Mouse (Mus musculus) heart, embryonic 14.5 days (tissue): Measurements from ENCODE around the gene Mdm4. TPM values are rescaled to one million over a fixed set of nuclear protein-coding genes. Genes with fewer than 3 reads are reported as not detected.

Source experiments
- ATAC-seq: fragments of 200-750 bp; cut with Nextera tagmentation; 2 replicates; pipeline ENCODE4 v1.8.0; 2017; ENCODE audit warnings: low read depth, moderate TSS enrichment; ENCODE audit not compliant: insufficient number of reproducible peaks, insufficient read depth, low FRiP score
- H3K27ac ChIP-seq, 2 experiments: fragments of 200-500 bp in 1 of 2; fragments of 300-500 bp in 1 of 2; sonication (generic) in 1 of 2; replicated peaks in 1 of 2; 2 replicates each; pipeline ENCODE4 v1.5.1; 2012 to 2014; ENCODE audit warnings: low read depth in 2 of 2, low read length in 2 of 2, control low read depth in 1 of 2, mild to moderate bottlenecking in 1 of 2, mixed read lengths in 1 of 2; ENCODE audit not compliant: control insufficient read depth in 1 of 2, insufficient read depth in 1 of 2
- H3K27me3 ChIP-seq: fragments of 300-500 bp; sonication (generic); 2 replicates; pipeline ENCODE4 v1.6.1; 2014; ENCODE audit warnings: mild to moderate bottlenecking, low read length, control low read depth; ENCODE audit not compliant: control insufficient read depth, insufficient read depth
- H3K36me3 ChIP-seq: fragments of 300-500 bp; sonication (generic); 2 replicates; pipeline ENCODE4 v1.6.1; 2014; ENCODE audit warnings: mild to moderate bottlenecking, control low read depth, low read length, mixed read lengths; ENCODE audit not compliant: control insufficient read depth, insufficient read depth
- H3K4me1 ChIP-seq, 2 experiments: fragments of 200-500 bp in 1 of 2; fragments of 300-500 bp in 1 of 2; sonication (generic) in 1 of 2; 2 replicates each; pipeline ENCODE4 v1.6.1; 2012 to 2014; ENCODE audit warnings: low read length in 2 of 2, control low read depth in 1 of 2, mixed read lengths in 1 of 2; ENCODE audit not compliant: control insufficient read depth in 2 of 2, insufficient read depth in 2 of 2
- H3K4me2 ChIP-seq: fragments of 300-500 bp; sonication (generic); 2 replicates; pipeline ENCODE4 v1.6.1; 2014; ENCODE audit warnings: mild to moderate bottlenecking, low read length
- H3K4me3 ChIP-seq, 2 experiments: fragments of 200-500 bp in 1 of 2; fragments of 300-500 bp in 1 of 2; sonication (generic) in 1 of 2; 2 replicates each; pipeline ENCODE4 v1.5.1; 2012 to 2014; ENCODE audit warnings: low read length in 2 of 2, mild to moderate bottlenecking in 2 of 2, control low read depth in 1 of 2, low read depth in 1 of 2, moderate library complexity in 1 of 2; ENCODE audit not compliant: control insufficient read depth in 1 of 2, insufficient read depth in 1 of 2
- H3K9ac ChIP-seq: fragments of 300-500 bp; sonication (generic); 2 replicates; pipeline ENCODE4 v1.6.1; 2014; ENCODE audit warnings: mild to moderate bottlenecking, low read length
- H3K9me3 ChIP-seq: fragments of 300-500 bp; sonication (generic); 2 replicates; pipeline ENCODE4 v1.6.1; 2016; ENCODE audit warnings: low read length, control low read depth; ENCODE audit not compliant: control insufficient read depth
- WGBS: fragments of 180-500 bp; shearing (Covaris S2); extraction: QIAGEN DNeasy Blood & Tissue Kit; methylation state at CpG from one replicate; pipeline ENCODE4 v1.1.7; 2014; 5-methylcytosine and 5-hydroxymethylcytosine counted together
- polyA plus RNA-seq: library from polyadenylated mRNA; unstranded; fragments of >200 nt; fragmentation: Nextera tagmentation; extraction: Ambion mirVana; gene quantifications from 2 replicates; pipeline ENCODE4 v1.2.1, GENCODE M21; 2014

The Mdm4 gene
- polyA plus RNA-seq, 1 experiment from 2014 or later = 38.2 TPM

DNA sequence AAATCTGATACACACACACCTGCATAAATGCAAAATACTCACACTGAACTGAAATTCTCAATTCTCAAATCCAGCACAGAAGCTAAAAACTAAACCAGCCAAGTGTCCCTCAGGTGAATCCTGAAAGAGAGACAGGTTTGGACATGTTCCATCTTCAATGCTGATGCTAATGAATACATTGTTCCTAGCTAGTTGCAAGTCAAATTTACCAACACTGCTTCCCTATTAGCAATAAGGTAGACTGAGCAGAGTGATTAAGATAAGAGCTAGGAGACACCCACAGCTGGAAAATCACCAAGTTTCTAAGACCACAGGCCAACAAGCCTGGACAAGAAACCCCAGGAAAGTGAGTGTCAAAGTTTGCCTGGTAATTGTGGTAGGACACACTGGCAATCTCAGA lies 11.0 kb downstream of the Mdm4 start:
- H3K4me1 ChIP-seq = peaks cover under 1 to 4% of the 10 kb centered on the region in 2 experiments; a peak in 2 of 4 replicates
- ATAC-seq = no peak
- H3K9ac ChIP-seq = no peak overlapping the region
- no peaks in the 10 kb centered on the region for H3K9me3 ChIP-seq
- no peak overlapping the region for H3K4me2 ChIP-seq
- H3K4me3 ChIP-seq = no peak overlapping the region
- H3K27me3 ChIP-seq = no peaks in the 10 kb centered on the region
- peaks cover 49% of the 10 kb centered on the region for H3K36me3 ChIP-seq
- H3K27ac ChIP-seq = no peak overlapping the region

DNA sequence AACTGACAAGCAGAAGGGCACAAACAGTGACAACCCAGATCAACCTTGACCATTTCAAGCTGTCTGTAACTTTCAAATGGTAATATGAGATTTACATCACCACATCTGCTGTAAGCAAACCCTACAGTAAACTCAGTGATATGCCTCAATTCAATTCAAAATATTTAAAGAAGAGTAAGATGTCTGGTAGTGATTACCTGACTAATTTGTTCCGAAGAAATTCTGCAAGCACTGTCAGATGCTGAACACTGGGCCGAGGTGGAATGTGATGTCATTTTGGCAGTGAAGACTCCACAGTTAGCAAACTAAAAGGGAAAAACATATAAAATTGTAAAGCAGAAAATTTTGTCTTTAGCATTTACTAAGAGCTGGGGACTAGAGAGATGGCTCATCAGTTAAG lies 11.8 kb downstream of the Mdm4 start:
- Histone ChIP-seq H3K4me1 (no peaks in the 10 kb centered on the region), H3K9me3 (no peaks in the 10 kb centered on the region), H3K9ac (no peak overlapping the region), H3K36me3 (peaks cover 55% of the 10 kb centered on the region), H3K27me3 (no peaks in the 10 kb centered on the region), H3K4me2 (no peak overlapping the region), H3K4me3 (no peak overlapping the region), H3K27ac (no peak overlapping the region)
- 88% methylated on average over 2 of the region's 2 CpGs for WGBS
- no peak for ATAC-seq

DNA sequence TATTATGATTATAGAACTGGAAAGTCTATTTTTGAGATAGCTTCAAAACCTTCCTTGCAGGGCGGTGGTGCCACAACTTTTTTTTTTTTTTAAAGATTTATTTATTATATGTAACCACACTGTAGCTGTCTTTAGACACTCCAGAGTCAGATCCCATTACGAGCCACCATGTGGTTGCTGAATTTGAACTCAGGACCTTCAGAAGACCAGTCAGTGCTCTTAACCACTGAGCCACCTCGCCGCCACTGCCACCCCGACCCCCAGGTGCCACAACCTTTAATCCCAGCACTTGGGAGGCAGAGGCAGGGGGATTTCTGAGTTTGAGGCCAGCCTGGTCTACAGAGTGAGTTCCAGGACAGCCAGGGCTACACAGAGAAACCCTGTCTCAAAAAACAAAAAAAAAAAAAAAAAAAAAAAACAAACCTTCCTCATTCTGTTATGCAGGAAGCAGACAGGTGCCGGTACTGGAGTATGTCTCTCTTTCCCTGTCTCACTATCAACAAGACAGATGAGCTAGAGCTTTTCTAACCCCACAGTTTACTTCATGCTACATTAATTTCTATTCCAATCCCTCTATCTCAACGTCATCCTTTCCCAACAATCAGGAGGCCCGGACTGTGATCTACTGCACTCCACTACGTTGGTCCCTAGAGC lies 13.5 kb downstream of the Mdm4 start:
- no peak for ATAC-seq
- Histone ChIP-seq H3K4me1 (no peaks in the 10 kb centered on the region), H3K27me3 (no peaks in the 10 kb centered on the region), H3K4me3 (no peak overlapping the region), H3K36me3 (peaks cover 68% of the 10 kb centered on the region), H3K9me3 (no peaks in the 10 kb centered on the region), H3K4me2 (no peak overlapping the region), H3K9ac (no peak overlapping the region), H3K27ac (no peak overlapping the region)
- 97% methylated on average over 9 of the region's 9 CpGs for WGBS

DNA sequence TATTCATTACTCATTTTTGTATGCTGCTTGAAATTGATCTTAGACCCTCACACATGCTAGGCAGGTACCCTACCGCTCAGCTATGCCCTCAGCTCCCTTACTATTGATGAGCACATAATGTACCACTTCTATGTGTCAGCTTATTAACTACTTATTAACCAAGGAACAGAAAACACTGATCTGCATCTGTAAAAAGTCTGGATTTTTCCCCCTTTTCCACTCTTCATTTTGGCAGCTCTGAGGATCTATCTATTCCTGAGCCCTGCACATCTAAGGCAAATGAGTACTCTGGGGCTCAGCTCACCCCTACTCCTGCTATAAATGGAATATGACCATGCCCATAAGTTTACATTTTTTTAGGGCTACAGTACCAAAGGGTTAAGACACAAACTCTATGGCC lies 16.2 kb downstream of the Mdm4 start:
- Histone ChIP-seq H3K9me3 (no peaks in the 10 kb centered on the region), H3K27me3 (no peaks in the 10 kb centered on the region), H3K9ac (no peak overlapping the region), H3K4me3 (no peak overlapping the region), H3K27ac (no peak overlapping the region), H3K36me3 (peaks cover 81% of the 10 kb centered on the region), H3K4me1 (no peaks in the 10 kb centered on the region), H3K4me2 (no peak overlapping the region)
- no peak for ATAC-seq
- WGBS = 100% methylated on average over 1 of the region's 1 CpGs

DNA sequence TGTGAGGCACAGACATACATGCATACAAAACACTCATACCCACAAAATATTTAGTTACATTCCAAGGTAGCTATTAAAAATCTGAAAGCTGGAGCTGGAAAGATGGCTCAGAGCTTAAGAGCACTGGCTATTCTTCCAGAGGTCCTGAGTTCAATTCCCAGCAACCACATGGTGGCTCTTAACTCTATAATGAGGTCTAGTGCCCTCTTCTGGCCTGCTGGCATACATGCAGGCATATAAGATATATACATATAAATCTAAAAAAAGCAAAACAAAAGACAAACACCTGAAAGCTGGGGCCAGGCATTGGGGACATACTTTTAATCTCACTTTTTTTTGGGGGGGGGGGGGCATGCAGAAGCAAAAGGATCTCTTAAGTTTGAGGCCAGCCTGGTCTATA lies 17.0 kb downstream of the Mdm4 start:
- no peak for ATAC-seq
- Histone ChIP-seq H3K27ac (no peak overlapping the region), H3K36me3 (peaks cover 83% of the 10 kb centered on the region), H3K4me1 (no peaks in the 10 kb centered on the region), H3K4me2 (no peak overlapping the region), H3K9me3 (no peaks in the 10 kb centered on the region), H3K9ac (no peak overlapping the region), H3K27me3 (no peaks in the 10 kb centered on the region), H3K4me3 (no peak overlapping the region)

DNA sequence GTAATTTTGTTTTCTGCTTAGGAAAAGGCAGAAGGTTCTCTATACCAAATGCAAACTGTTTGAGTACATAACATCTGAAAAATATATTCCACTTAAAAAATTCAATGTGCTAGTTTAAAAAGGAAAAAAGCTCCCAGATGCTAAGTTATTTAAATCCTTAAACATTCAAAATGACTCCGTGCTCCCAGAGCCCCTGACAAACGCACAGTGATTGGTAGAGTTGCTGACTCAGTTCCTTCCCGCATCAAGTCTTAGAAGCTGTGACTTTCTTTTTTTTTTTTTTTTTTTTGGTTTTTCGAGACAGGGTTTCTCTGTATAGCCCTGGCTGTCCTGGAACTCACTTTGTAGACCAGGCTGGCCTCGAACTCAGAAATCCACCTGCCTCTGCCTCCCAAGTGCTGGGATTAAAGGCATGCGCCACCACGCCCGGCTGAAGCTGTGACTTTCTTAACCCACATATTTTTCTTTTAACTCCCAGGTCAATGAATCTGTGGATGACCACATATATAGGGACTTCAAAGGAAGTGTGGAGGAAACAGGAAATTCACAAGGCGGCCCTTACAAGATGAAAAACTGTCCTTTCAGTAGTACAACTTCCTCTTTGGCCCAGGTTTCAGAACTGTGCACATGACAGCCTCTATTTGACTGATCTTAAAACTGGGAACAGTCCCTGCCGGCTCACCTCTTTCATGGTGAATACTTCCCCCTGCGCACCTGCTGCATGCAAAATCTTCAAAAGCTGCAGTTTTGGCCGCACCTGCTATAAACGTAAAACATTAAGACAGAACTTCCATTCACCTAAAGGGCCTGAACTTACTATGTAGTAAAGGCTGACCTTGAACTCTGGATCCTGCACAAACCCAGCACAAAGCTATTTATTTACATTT lies 18.2 kb downstream of the Mdm4 start:
- Histone ChIP-seq H3K9ac (no peak overlapping the region), H3K9me3 (no peaks in the 10 kb centered on the region), H3K4me1 (peaks cover 0 to 3% of the 10 kb centered on the region in 2 experiments; a peak in 2 of 4 replicates), H3K4me2 (no peak overlapping the region), H3K27me3 (no peaks in the 10 kb centered on the region), H3K36me3 (peaks cover 81% of the 10 kb centered on the region), H3K27ac (no peak overlapping the region), H3K4me3 (no peak overlapping the region)
- 82% methylated on average over 11 of the region's 13 CpGs for WGBS
- no peak for ATAC-seq

DNA sequence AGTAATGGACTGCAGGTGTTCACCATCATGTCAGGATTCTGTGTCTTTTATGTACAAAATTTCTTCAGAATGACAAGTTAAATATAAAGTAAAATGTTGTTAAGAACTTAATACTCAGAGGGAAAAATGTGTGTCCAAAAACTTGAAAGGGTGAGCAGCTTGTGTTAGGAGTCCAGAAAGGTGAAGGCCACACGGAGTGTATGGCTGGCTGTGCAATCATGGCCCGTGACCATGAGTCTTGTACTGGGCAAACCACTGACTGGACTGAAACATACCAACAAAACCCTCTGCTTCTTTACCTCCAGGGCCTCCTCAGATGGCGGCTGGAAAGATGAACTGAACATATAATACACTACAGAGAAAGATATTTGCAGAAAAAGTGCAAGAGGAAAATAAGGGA lies 23.8 kb downstream of the Mdm4 start:
- no peak overlapping the region for H3K4me2 ChIP-seq
- ATAC-seq = no peak
- H3K4me3 ChIP-seq = no peak overlapping the region
- H3K4me1 ChIP-seq = peaks cover 0 to 6% of the 10 kb centered on the region in 2 experiments; a peak in 2 of 4 replicates
- no peaks in the 10 kb centered on the region for H3K9me3 ChIP-seq
- WGBS = 92% methylated on average over 3 of the region's 3 CpGs
- no peak overlapping the region for H3K27ac ChIP-seq
- peaks cover 77% of the 10 kb centered on the region for H3K36me3 ChIP-seq
- H3K27me3 ChIP-seq = no peaks in the 10 kb centered on the region
- H3K9ac ChIP-seq = no peak overlapping the region
